Comparison of ENCODE assay signal across 16 mouse cellular contexts in the genomic region with DNA sequence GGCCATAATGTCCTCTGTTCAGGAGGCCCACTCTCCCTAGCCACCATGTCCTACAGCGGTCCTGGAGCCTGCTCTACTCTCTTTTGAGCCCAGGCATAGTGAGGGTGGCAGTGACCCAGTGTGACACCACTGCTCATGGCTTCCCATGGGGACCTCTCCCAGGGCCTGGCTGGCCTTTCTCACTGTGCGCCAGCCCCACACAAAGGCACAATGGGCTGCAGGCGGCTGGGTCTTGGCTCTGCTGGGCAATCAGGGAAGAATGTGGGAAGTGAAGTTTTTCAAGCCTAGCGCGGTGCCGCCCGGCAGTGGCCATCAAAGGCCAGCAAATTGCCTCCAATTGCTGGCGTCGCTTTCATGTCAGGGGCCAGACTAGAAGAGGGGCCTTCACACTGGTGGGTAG. TPM values are rescaled to one million over a fixed set of nuclear protein-coding genes. Genes with fewer than 3 reads are reported as not detected.
DNase-seq lines count a peak whose midpoint lies in the region; ATAC-seq and TF ChIP-seq lines count a peak whose summit lies in the region.
"Had no signal": no experiment of that assay in that cellular context is flagged by ENCODE, and none has a peak within 500 bp of the region (broad histone marks: within the 10 kb centered on the region; RNA-seq: fewer than 3 reads in every experiment).

No protein-coding gene starts in this region.

- intact Hi-C loops in left cerebral cortex, postnatal 4 days (cut with DNase I), result no loop called here
- intact Hi-C loops in left cerebral cortex, postnatal 36 days (cut with DNase I), result no loop called here

- no peak overlapping the region for H3K27ac ChIP-seq in hindbrain, embryonic 13.5 days
- H3K27ac ChIP-seq in midbrain, postnatal 0 days (ENCODE audit: low read depth, low read length), result no peak overlapping the region
- H3K27ac ChIP-seq: embryonic facial prominence, embryonic 12.5 days had no signal

- 0 out of 2 replicates have a peak, but pooled peaks cover 3% of the 10 kb centered on the region for H3K36me3 ChIP-seq in hindbrain, embryonic 13.5 days
- no peaks in the 10 kb centered on the region for H3K36me3 ChIP-seq in midbrain, postnatal 0 days (ENCODE audit: insufficient read depth, low read length)

- H3K4me1 ChIP-seq in hindbrain, embryonic 13.5 days (replicated peaks), result peaks cover 12% of the 10 kb centered on the region
- no peaks in the 10 kb centered on the region for H3K4me1 ChIP-seq in midbrain, postnatal 0 days (ENCODE audit: insufficient read depth, low read length)

- peak; percentile 24; the same call in 1 of the 2 replicates for ATAC-seq in hindbrain, embryonic 13.5 days (ENCODE audit: low FRiP score)
- ATAC-seq in midbrain, postnatal 0 days (ENCODE audit: low FRiP score), result peak; percentile 41; the same call in 1 of the 2 replicates

- DNase-seq in left cerebral cortex, postnatal 4 days, result peak; percentile 10
- DNase-seq in left cerebral cortex, postnatal 36 days (ENCODE audit: low spot score in 2 of 2), result no peak
- DNase-seq in embryo, embryonic 9.5 days (ENCODE audit: extremely low spot score), result peak; percentile 18
- DNase-seq in midbrain, postnatal 0 days (ENCODE audit: low spot score), result peak; percentile 57
- no peak for DNase-seq in thymus, postnatal 0 days (ENCODE audit: low spot score)
- DNase-seq in lung, postnatal 36 days, result no peak
- no peak for DNase-seq in adrenal gland, adult 2 months
- DNase-seq: gastrocnemius, postnatal 10 days; heart, postnatal 10 days; lung, adult 18-20 months; thymus, adult 18-20 months had no signal

- no peak for TF ChIP-seq CTCF in midbrain, postnatal 0 days (IDR thresholded peaks at IDR 0.05)

- no peaks in the 10 kb centered on the region for H3K9me3 ChIP-seq in hindbrain, embryonic 13.5 days
- no peaks in the 10 kb centered on the region for H3K9me3 ChIP-seq in midbrain, postnatal 0 days (ENCODE audit: low read length)
- H3K9me3 ChIP-seq: embryonic facial prominence, embryonic 12.5 days had no signal

- H3K27me3 ChIP-seq in hindbrain, embryonic 13.5 days, result no peaks in the 10 kb centered on the region
- H3K27me3 ChIP-seq in midbrain, postnatal 0 days (ENCODE audit: insufficient read depth, low read length), result no peaks in the 10 kb centered on the region
- H3K27me3 ChIP-seq: CH12.LX; embryonic facial prominence, embryonic 12.5 days had no signal

- H3K4me2 ChIP-seq in hindbrain, embryonic 13.5 days, result no peak overlapping the region
- no peak overlapping the region for H3K4me2 ChIP-seq in midbrain, postnatal 0 days (ENCODE audit: low read depth, low read length, poor library complexity, severe bottlenecking)
- H3K4me2 ChIP-seq: embryonic facial prominence, embryonic 12.5 days had no signal

- H3K9ac ChIP-seq in hindbrain, embryonic 13.5 days, result no peak overlapping the region; the same call in 1 of the 2 replicates
- no peak overlapping the region for H3K9ac ChIP-seq in midbrain, postnatal 0 days (replicated peaks; ENCODE audit: low read length, poor library complexity, severe bottlenecking)
- H3K9ac ChIP-seq: embryonic facial prominence, embryonic 12.5 days had no signal

- 24% methylated on average over 9 of the region's 9 CpGs for WGBS in hindbrain, embryonic 13.5 days
- WGBS in midbrain, postnatal 0 days, result 45% methylated on average over 9 of the region's 9 CpGs

- no peak overlapping the region for H3K4me3 ChIP-seq in hindbrain, embryonic 13.5 days
- H3K4me3 ChIP-seq in midbrain, postnatal 0 days (ENCODE audit: low read depth, low read length), result no peak overlapping the region
- H3K4me3 ChIP-seq: embryonic facial prominence, embryonic 12.5 days had no signal

RNA-seq across cellular contexts. Expression of a gene that starts 40.1 kb away (rescaled TPM):
- not detected for total RNA-seq in left cerebral cortex, postnatal 4 days (2021)
- not detected for total RNA-seq in left cerebral cortex, postnatal 36 days (2021)
- not detected in 2 replicates for polyA plus RNA-seq in hindbrain, embryonic 13.5 days (2015; fragmentation: Nextera tagmentation; extraction: Ambion mirVana)
- total RNA-seq in midbrain, postnatal 0 days (2014; rRNA removed), result not detected in 2 replicates
- not detected in 2 replicates for polyA plus RNA-seq in midbrain, postnatal 0 days (2015; fragmentation: Nextera tagmentation; extraction: Ambion mirVana)
- not detected in 2 replicates for polyA plus RNA-seq in thymus, postnatal 0 days (2015; fragmentation: Nextera tagmentation; extraction: Ambion mirVana)
- total RNA-seq in adrenal gland, adult 2 months (2021), result not detected
- not detected in 2 replicates for polyA plus RNA-seq in adrenal gland, adult 2 months (2012; rRNA removed)
- total RNA-seq: CH12.LX; gastrocnemius, postnatal 10 days; heart, postnatal 10 days; left cerebral cortex, postnatal 10 days had no signal
- polyA plus RNA-seq: embryonic facial prominence, embryonic 12.5 days; kidney, embryonic 16.5 days had no signal

Comparison
In these comparisons a context has a peak if more than half of its experiments do, and no peak if none do; other contexts are left out.
1. DNase-seq: peak in left cerebral cortex, postnatal 4 days (single experiment), embryo, embryonic 9.5 days (single experiment) and midbrain, postnatal 0 days (single experiment); none in left cerebral cortex, postnatal 36 days (0 of 2), thymus, postnatal 0 days (single experiment), lung, postnatal 36 days (single experiment) and adrenal gland, adult 2 months (single experiment).